Mouse (Mus musculus): ENCODE results near the gene Acot4.
"Not testable (repeated sequence)": the region's sequence is repeated elsewhere in the genome, so short reads cannot be mapped to it uniquely, and the experiment has no call there.

Acot4 gene

DNA sequence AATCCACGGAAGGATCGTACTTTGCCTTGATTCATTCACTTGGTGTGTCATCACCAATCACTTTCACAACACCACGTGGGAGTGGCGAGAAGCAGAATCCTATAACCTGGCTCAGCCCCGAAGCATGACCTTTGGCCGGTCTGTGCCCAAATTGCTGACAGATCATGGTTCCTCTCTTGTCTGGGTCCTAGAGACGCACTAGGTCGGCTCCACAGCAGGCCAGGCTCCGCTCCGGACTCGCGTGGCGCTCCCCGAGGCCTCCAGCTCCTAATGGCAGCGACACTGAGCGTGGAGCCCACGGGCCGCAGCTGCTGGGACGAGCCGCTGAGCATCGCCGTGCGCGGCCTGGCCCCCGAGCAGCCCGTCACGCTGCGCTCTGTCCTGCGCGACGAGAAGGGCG lies at the start of gene Acot4:
TSS of gene Acot4 (plus strand) at position 139 of the 400 bp plus-strand sequence.
- not testable (repeated sequence) for DNase-seq (ENCODE audit: low spot score in 2 of 2)

DNA sequence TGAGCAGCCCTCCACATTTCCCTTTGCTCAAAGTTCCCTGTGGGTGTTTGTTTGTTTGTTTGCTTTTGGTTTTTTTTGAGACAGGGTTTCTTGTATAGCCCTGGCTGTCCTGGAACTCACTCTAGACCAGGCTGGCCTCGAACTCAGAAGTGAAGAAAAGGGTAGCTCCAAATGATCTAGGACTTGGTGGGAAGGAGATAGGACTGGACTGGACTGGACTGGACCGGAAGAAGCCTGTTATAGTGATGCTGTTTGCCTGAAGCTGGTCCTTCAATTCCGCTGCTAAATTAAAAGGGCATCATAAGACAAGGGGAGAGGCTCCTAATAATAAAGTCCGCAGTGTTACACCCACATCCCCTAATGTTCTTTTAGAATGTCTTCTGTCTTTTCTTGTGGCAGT lies 49.7 kb upstream of the Acot4 start:
- no peak for DNase-seq (ENCODE audit: low spot score in 2 of 2)

- no peak for DNase-seq (ENCODE audit: low spot score in 2 of 2)
These were observed 48.8 kb upstream of the Acot4 start for GRCm38 (mm10) chr12:83989378-83989777.

- DNase-seq (ENCODE audit: low spot score in 2 of 2), result no peak
These were observed 41.0 kb upstream of the Acot4 start for GRCm38 (mm10) chr12:83997221-83997620.

GRCm38 (mm10) chr12:83998341-83999107 lies 39.7 kb upstream of the Acot4 start:
- no peak for DNase-seq (ENCODE audit: low spot score in 2 of 2)

DNA sequence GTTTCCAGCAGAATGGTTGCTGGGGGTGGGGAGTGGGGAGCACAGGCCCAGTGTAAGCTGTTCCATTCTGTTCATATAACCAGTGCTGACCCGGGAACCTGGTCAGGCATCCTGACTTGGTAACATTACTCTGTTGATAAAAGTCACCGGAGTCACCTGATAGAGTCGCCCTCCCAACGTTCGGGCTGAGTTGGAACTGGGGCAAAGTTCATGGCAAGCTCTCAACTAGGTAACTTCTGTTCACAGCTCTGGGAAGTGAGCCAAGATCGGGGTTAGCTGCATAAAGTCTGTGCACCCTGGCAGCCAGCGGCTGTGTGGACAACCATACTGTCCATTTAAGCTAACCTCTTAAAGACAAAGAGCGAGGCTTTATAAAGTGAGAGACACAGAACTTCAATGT lies 38.9 kb upstream of the Acot4 start:
- DNase-seq (ENCODE audit: low spot score in 2 of 2), result not testable (repeated sequence)

- no peak for DNase-seq (ENCODE audit: low spot score in 2 of 2)
These were observed 37.8 kb upstream of the Acot4 start for GRCm38 (mm10) chr12:84000418-84000817.

DNA sequence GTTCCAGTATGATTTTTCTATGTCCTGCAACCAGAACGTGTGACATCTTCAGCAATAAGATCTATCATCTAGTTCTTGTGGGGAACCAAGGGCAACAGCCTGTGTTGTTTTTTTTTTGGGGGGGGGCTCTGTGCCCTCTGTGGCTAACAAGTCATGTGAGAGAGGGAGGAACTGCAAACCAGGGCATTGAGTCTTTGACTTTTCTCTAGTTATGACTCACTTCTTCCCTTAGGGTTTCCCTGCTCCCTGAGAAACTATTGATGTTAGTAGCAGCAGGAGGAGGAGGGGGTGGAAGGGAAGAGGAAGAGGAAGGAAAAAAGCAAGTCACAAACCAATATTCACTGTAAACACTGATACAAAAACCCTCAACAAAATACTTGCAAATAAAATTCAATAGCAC lies 34.3 kb upstream of the Acot4 start:
- DNase-seq (ENCODE audit: low spot score in 2 of 2), result no peak

- DNase-seq (ENCODE audit: low spot score in 2 of 2), result no peak
These were observed 29.9 kb upstream of the Acot4 start for GRCm38 (mm10) chr12:84008251-84008650.

DNA sequence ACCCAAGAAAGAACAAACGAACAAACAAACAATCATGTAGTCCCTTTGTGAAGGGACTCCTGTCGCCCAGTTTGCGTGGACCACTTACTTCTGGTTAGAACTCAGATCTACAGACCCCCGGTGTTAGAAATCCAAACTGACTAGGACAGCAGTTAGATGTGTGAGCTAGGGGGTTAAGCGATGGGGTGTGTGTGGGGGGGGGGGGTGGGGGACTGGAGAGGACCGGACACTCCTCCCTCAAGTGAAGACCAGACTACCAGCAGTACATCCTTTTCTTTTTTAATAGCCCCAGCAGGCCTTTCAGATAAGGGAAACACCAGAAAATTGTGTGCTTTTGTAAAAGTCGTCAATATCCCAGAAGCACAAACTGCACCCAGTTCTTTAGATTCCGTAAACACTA lies 29.4 kb upstream of the Acot4 start:
- no peak for DNase-seq (ENCODE audit: low spot score in 2 of 2)

DNA sequence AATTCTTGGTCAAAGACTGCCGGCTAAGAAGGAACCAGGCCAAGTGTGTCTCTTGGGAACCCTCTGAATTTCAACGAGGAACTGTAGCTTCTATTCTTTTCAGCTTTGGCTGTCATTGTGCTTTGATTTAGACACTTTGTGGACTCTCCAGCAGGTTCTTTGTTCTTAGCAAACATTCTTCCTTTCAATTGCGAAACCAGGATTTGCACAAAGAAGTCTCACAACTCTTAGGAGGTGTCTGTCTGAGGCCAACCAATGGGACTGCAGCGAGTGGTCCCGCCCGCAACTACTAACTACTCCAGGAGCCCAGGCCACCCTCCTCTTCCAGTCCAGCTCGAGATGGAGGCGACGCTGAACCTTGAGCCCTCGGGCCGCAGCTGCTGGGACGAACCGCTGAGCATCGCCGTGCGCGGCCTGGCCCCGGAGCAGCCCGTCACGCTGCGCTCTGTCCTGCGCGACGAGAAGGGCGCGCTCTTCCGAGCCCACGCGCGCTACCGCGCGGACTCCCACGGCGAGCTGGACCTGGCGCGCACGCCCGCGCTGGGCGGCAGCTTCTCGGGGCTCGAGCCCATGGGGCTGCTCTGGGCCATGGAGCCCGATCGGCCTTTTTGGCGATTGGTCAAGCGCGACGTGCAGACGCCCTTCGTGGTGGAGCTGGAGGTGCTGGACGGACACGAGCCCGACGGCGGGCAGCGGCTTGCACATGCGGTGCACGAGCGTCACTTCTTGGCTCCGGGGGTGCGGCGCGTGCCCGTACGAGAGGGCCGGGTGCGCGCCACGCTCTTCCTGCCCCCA lies 28.8 kb upstream of the Acot4 start, which contains the start of gene Acot1:
TSS of gene Acot1 (plus strand) at position 320 of the 795 bp plus-strand sequence.
- peak; percentile 58 to 59 for DNase-seq (ENCODE audit: low spot score in 2 of 2)

DNA sequence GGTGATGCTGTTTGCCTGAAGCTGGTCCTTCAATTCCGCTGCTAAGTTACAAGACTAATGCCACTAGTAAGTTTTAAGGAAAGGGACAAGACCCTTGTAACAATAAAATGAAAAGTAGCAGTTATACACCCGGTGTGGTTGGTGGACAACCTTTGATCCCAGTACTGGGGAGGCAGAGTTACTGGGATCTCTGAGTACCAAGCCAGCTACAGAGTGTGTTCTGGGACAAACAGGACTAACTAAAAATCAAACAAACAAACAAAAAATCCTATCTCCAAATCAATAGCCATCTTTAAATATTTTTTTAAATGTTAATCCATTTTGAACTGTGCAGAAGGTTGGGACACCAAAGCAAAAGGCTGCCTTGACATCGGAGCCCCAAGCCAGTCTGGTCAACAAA lies 28.0 kb upstream of the Acot4 start:
- no peak for DNase-seq (ENCODE audit: low spot score in 2 of 2)

- DNase-seq (ENCODE audit: low spot score in 2 of 2), result peak; percentile 64 to 66
These were observed 26.7 kb upstream of the Acot4 start for GRCm38 (mm10) chr12:84011251-84012040.

- DNase-seq (ENCODE audit: low spot score in 2 of 2), result no peak
These were observed 25.0 kb upstream of the Acot4 start for GRCm38 (mm10) chr12:84013130-84013529.

- DNase-seq (ENCODE audit: low spot score in 2 of 2), result no peak
These were observed 24.5 kb upstream of the Acot4 start for GRCm38 (mm10) chr12:84013701-84014100.

DNA sequence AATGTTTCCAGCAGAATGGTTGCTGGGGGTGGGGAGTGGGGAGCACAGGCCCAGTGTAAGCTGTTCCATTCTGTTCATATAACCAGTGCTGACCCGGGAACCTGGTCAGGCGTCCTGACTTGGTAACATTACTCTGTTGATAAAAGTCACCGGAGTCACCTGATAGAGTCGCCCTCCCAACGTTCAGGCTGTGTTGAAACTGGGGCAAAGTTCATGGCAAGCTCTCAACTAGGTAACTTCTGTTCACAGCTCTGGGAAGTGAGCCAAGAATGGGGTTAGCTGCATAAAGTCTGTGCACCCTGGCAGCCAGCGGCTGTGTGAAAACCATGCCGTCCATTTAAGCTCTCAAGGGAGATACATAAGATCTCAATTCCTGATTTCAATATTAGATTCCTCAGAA lies 17.7 kb upstream of the Acot4 start:
- DNase-seq (ENCODE audit: low spot score in 2 of 2), result peak in 1 of 2 experiments; percentile 21

DNA sequence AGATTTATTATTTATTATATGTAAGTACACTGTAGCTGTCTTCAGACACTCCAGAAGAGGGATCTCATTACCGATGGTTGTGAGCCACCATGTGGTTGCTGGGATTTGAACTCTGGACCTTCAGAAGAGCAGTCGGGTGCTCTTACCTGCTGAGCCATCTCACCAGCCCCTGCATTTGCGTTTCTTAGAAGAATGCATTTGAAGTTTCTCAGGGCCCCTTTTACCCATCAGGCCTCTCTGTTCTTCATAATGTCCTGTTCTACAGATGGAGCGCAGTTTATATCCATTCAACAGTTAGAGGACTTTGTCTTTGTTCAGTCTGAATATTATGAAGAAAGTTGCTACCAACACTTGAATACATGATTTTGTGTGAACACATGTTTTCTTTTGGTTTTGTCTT lies 15.9 kb upstream of the Acot4 start:
- not testable (repeated sequence) for DNase-seq (ENCODE audit: low spot score in 2 of 2)

DNA sequence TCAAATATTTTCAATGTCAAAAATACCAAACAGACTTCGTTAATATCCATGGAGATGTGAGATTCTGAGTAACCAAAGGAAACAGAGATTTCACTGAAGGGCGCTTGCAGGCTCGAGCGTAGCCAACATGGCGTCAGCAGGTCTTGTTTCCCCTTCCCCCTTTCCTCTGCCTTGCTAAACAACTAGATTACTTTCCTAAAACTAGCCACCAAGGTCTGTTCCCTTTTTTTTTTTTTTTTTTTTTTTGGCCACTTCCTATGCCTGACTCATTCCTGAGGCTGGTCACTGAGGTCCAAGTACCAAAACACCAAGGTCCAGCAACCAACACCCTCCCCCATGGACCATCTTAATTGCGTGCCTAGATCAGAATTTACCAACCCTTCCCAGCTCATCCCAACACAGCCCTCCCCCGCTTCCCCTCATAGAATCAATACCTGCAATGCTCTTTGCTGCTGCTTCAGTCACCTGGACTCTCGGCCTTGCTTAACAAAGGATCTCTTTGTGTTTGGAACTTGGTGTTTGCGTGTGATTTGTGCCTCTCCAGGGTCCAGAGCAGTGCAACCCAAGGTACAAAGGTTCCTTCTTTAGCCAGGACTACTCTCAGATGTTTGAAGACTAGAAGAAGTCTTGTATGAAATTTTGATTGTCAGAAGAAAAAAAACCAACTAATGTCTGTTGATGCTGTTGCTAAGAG lies 15.0 kb upstream of the Acot4 start:
- no peak for DNase-seq (ENCODE audit: low spot score in 2 of 2)

DNA sequence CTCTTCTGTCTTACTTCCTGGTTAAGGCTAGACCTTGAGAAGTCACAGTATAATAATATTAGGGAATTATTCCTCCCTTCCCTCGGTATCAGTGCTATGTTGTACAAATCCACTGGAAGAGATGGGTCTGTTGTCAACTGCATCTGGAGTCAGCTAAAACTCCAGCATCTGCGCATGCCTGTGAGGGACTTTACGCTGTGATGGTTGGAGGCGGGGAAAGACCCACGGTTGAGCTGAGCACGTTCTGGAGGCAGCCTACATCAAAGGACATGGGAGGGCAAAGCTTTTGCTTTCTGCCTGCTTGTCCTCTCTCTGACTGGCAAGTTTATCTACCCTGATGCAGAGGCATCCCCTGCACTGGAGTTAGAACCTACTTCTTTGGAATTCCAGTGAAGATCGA lies 12.3 kb upstream of the Acot4 start:
- DNase-seq (ENCODE audit: low spot score in 2 of 2), result no peak

GRCm38 (mm10) chr12:84028328-84028727 lies 9.9 kb upstream of the Acot4 start:
- DNase-seq (ENCODE audit: low spot score in 2 of 2), result not testable (repeated sequence)

- DNase-seq (ENCODE audit: low spot score in 2 of 2), result not testable (repeated sequence)
These were observed 9.1 kb upstream of the Acot4 start for GRCm38 (mm10) chr12:84029043-84029442.

All from frontal cortex, postnatal 10 days (tissue).